Mouse (Mus musculus) myocyte (in vitro differentiated cells): ENCODE measurements around the gene Racgap1. TPM values are rescaled to one million over a fixed set of nuclear protein-coding genes. Genes with fewer than 3 reads are reported as not detected.
A peak's percentile ranks its signal among the peaks of the same experiment; 100 is the strongest.

Experiments used
- H3K27me3 ChIP-seq: one replicate; pipeline ENCODE4 v1.6.1; 2011; ENCODE audit not compliant: control insufficient read depth, insufficient read depth, insufficient read length
- H3K36me3 ChIP-seq: one replicate; pipeline ENCODE4 v1.6.1; 2011; ENCODE audit not compliant: control insufficient read depth, insufficient read depth
- H3K4me2 ChIP-seq: one replicate; pipeline ENCODE4 v1.6.1; 2011; ENCODE audit warnings: low read depth, control low read depth
- H3K4me3 ChIP-seq: one replicate; pipeline ENCODE4 v1.5.1; 2011; ENCODE audit warnings: mild to moderate bottlenecking, control low read depth, moderate library complexity
- H3K79me2 ChIP-seq: one replicate; pipeline ENCODE4 v1.6.1; 2011; ENCODE audit not compliant: control insufficient read depth, insufficient read depth
- H3ac ChIP-seq: one replicate; pipeline ENCODE4 v1.6.1; 2011; ENCODE audit not compliant: control insufficient read depth, insufficient read length
- CEBPB ChIP-seq: IDR thresholded peaks from 2 replicates; pipeline ENCODE4 v1.6.1; 2011; ENCODE audit warnings: mild to moderate bottlenecking, moderate library complexity; ENCODE audit not compliant: poor library complexity, insufficient read depth, severe bottlenecking
- E2F4 ChIP-seq: IDR thresholded peaks from one replicate; pipeline ENCODE4 v1.6.1; 2011; ENCODE audit warnings: mild to moderate bottlenecking, control low read depth, moderate library complexity; ENCODE audit not compliant: insufficient read depth
- MAX ChIP-seq: IDR thresholded peaks from one replicate; pipeline ENCODE4 v1.6.1; 2011; ENCODE audit warnings: low read depth, mild to moderate bottlenecking, control low read depth
- MYOD1 ChIP-seq, 3 experiments: IDR thresholded peaks; one replicate each; pipeline ENCODE4 v1.6.1; 2011; ENCODE audit warnings: control low read depth in 2 of 3, low read depth in 2 of 3, mild to moderate bottlenecking in 2 of 3, moderate library complexity in 1 of 3; ENCODE audit not compliant: insufficient read length in 2 of 3, control insufficient read depth in 1 of 3
- MYOG ChIP-seq, 3 experiments: IDR thresholded peaks; one replicate each; pipeline ENCODE4 v1.6.1; 2011; ENCODE audit warnings: control low read depth in 2 of 3, low read depth in 2 of 3, mild to moderate bottlenecking in 2 of 3; ENCODE audit not compliant: insufficient read length in 2 of 3, control insufficient read depth in 1 of 3, insufficient read depth in 1 of 3
- POLR2A ChIP-seq: IDR thresholded peaks from one replicate; pipeline ENCODE4 v1.6.1; 2011; ENCODE audit warnings: low read depth, mild to moderate bottlenecking, control low read depth, moderate library complexity; ENCODE audit not compliant: insufficient read length
- POLR2AphosphoS2 ChIP-seq: IDR thresholded peaks from one replicate; pipeline ENCODE4 v1.6.1; 2011; ENCODE audit warnings: low read depth, control low read depth; ENCODE audit not compliant: insufficient read length
- REST ChIP-seq: IDR thresholded peaks from one replicate; pipeline ENCODE4 v1.6.1; 2011; ENCODE audit warnings: mild to moderate bottlenecking, control low read depth, moderate library complexity; ENCODE audit not compliant: insufficient read depth, insufficient read length
- SRF ChIP-seq: IDR thresholded peaks from one replicate; pipeline ENCODE4 v1.6.1; 2011; ENCODE audit warnings: low read depth; ENCODE audit not compliant: control insufficient read depth, insufficient read length
- TCF12 ChIP-seq: IDR thresholded peaks from one replicate; pipeline ENCODE4 v1.6.1; 2011; ENCODE audit warnings: mild to moderate bottlenecking, control low read depth; ENCODE audit not compliant: poor library complexity, insufficient read depth, severe bottlenecking
- TCF3 ChIP-seq: IDR thresholded peaks from one replicate; pipeline ENCODE4 v1.6.1; 2011; ENCODE audit warnings: low read depth, control low read depth; ENCODE audit not compliant: insufficient read length
- USF1 ChIP-seq: IDR thresholded peaks from one replicate; pipeline ENCODE4 v1.6.1; 2011; ENCODE audit warnings: low read depth, mild to moderate bottlenecking, control low read depth, moderate library complexity
- polyA plus RNA-seq: library from polyadenylated mRNA; unstranded; fragments of >200 nt; fragmentation: generic; extraction: Trizol; gene quantifications from one replicate; pipeline ENCODE4 v1.2.1, GENCODE M21; 2012; ENCODE audit warnings: missing spikeins

Gene Racgap1
- polyA plus RNA-seq, 1 experiment: 99.0 TPM

- H3K4me2 ChIP-seq: peak within 1 kb of the TSS; percentile 70
- no peaks in the 10 kb centered on the region for H3K27me3 ChIP-seq
- H3K36me3 ChIP-seq: no peaks in the 10 kb centered on the region
- no peaks in the 10 kb centered on the region for H3K79me2 ChIP-seq
- H3K4me3 ChIP-seq: peak within 1 kb of the TSS; percentile 29
- H3ac ChIP-seq: peak within 1 kb of the TSS; percentile 34
- TF ChIP-seq E2F4 (no peak), REST (no peak), SRF (no peak), USF1 (peak; percentile 59), MYOD1 (IDR thresholded peaks at IDR 0.05; ENCODE audit: control insufficient read depth in 1 of 3, insufficient read length in 2 of 3, low read depth in 2 of 3) (no peak), TCF12 (no peak), POLR2AphosphoS2 (peak; percentile 65), MAX (no peak), POLR2A (peak; percentile 63), MYOG (IDR thresholded peaks at IDR 0.05; ENCODE audit: control insufficient read depth in 1 of 3, insufficient read depth in 1 of 3, insufficient read length in 2 of 3, low read depth in 2 of 3) (no peak), CEBPB (no peak), TCF3 (no peak)
Measured at GRCm38 (mm10) chr15:99590429-99591084, 60.9 kb downstream of the Racgap1 start, which contains the start of gene Aqp5. Aqp5 (plus strand) TSS chr15:99590782.

GRCm38 (mm10) chr15:99589704-99590103, 61.8 kb downstream of the Racgap1 start:
- H3K27me3 ChIP-seq: no peaks in the 10 kb centered on the region
- no peaks in the 10 kb centered on the region for H3K36me3 ChIP-seq
- H3ac ChIP-seq: no peak overlapping the region
- H3K4me2 ChIP-seq: peak overlapping the region; percentile 66
- TF ChIP-seq USF1 (no peak), CEBPB (no peak), TCF12 (no peak), SRF (no peak), MAX (no peak), POLR2AphosphoS2 (no peak), POLR2A (no peak), TCF3 (no peak), MYOG (IDR thresholded peaks at IDR 0.05; ENCODE audit: control insufficient read depth in 1 of 3, insufficient read depth in 1 of 3, insufficient read length in 2 of 3, low read depth in 2 of 3) (no peak), MYOD1 (IDR thresholded peaks at IDR 0.05; ENCODE audit: control insufficient read depth in 1 of 3, insufficient read length in 2 of 3, low read depth in 2 of 3) (no peak), E2F4 (no peak), REST (no peak)
- H3K4me3 ChIP-seq: peak overlapping the region; percentile 29
- H3K79me2 ChIP-seq: no peaks in the 10 kb centered on the region

- no peak for TF ChIP-seq TCF12
- TF ChIP-seq SRF: no peak
- Histone ChIP-seq H3K27me3 (no peaks in the 10 kb centered on the region), H3K4me3 (peak overlapping the region; percentile 29), H3K36me3 (no peaks in the 10 kb centered on the region), H3ac (no peak overlapping the region), H3K79me2 (no peaks in the 10 kb centered on the region), H3K4me2 (peak overlapping the region; percentile 66)
Measured at GRCm38 (mm10) chr15:99589237-99589636, 62.2 kb downstream of the Racgap1 start.

- Histone ChIP-seq H3K27me3 (no peaks in the 10 kb centered on the region), H3K4me2 (peak overlapping the region; percentile 70), H3K36me3 (no peaks in the 10 kb centered on the region), H3K4me3 (no peak overlapping the region), H3K79me2 (no peaks in the 10 kb centered on the region), H3ac (no peak overlapping the region)
- TF ChIP-seq TCF3 (no peak), USF1 (no peak), MYOD1 (IDR thresholded peaks at IDR 0.05; ENCODE audit: control insufficient read depth in 1 of 3, insufficient read length in 2 of 3, low read depth in 2 of 3) (no peak), REST (no peak), MYOG (IDR thresholded peaks at IDR 0.05; ENCODE audit: control insufficient read depth in 1 of 3, insufficient read depth in 1 of 3, insufficient read length in 2 of 3, low read depth in 2 of 3) (no peak), MAX (no peak), POLR2AphosphoS2 (no peak)
Measured at GRCm38 (mm10) chr15:99586525-99586924, 64.9 kb downstream of the Racgap1 start.

GRCm38 (mm10) chr15:99585741-99586140, 65.7 kb downstream of the Racgap1 start:
- H3K36me3 ChIP-seq: no peaks in the 10 kb centered on the region
- H3K4me3 ChIP-seq: peak overlapping the region; percentile 3
- no peaks in the 10 kb centered on the region for H3K27me3 ChIP-seq
- no peaks in the 10 kb centered on the region for H3K79me2 ChIP-seq
- TF ChIP-seq POLR2AphosphoS2 (no peak), MYOD1 (IDR thresholded peaks at IDR 0.05; ENCODE audit: control insufficient read depth in 1 of 3, insufficient read length in 2 of 3, low read depth in 2 of 3) (peak in 1 of 3 experiments; percentile 44), CEBPB (no peak), MYOG (IDR thresholded peaks at IDR 0.05; ENCODE audit: control insufficient read depth in 1 of 3, insufficient read depth in 1 of 3, insufficient read length in 2 of 3, low read depth in 2 of 3) (peak in 1 of 3 experiments; percentile 16)
- no peak overlapping the region for H3ac ChIP-seq
- peak overlapping the region; percentile 70 for H3K4me2 ChIP-seq
